Mouse (Mus musculus) forebrain, embryonic 15.5 days (tissue): Measurements from ENCODE around the gene Map7d1. TPM values are rescaled to one million over a fixed set of nuclear protein-coding genes. Genes with fewer than 3 reads are reported as not detected.

Experiments
- ATAC-seq: fragments of 200-750 bp; cut with Nextera tagmentation; replicated peaks from 2 replicates; pipeline ENCODE4 v1.8.0; 2017; ENCODE audit warnings: mild to moderate bottlenecking, moderate TSS enrichment, moderate library complexity
- H3K27ac ChIP-seq: fragments of 300-500 bp; sonication (generic); replicated peaks from 2 replicates; pipeline ENCODE4 v1.5.1; 2015; ENCODE audit warnings: mild to moderate bottlenecking, inconsistent platforms
- H3K27me3 ChIP-seq: fragments of 300-500 bp; sonication (generic); 2 replicates; pipeline ENCODE4 v1.6.1; 2015; ENCODE audit warnings: inconsistent platforms
- H3K36me3 ChIP-seq: fragments of 300-500 bp; sonication (generic); 2 replicates; pipeline ENCODE4 v1.6.1; 2015; ENCODE audit warnings: mild to moderate bottlenecking, inconsistent platforms
- H3K4me1 ChIP-seq: fragments of 300-500 bp; sonication (generic); 2 replicates; pipeline ENCODE4 v1.6.1; 2015; ENCODE audit warnings: inconsistent platforms
- H3K4me2 ChIP-seq: fragments of 300-500 bp; sonication (generic); replicated peaks from 2 replicates; pipeline ENCODE4 v1.6.1; 2015; ENCODE audit warnings: mild to moderate bottlenecking, inconsistent platforms
- H3K4me3 ChIP-seq: fragments of 300-500 bp; sonication (generic); 2 replicates; pipeline ENCODE4 v1.5.1; 2015; ENCODE audit warnings: mild to moderate bottlenecking, inconsistent platforms
- H3K9ac ChIP-seq: fragments of 300-500 bp; sonication (generic); replicated peaks from 2 replicates; pipeline ENCODE4 v1.6.1; 2015; ENCODE audit warnings: mild to moderate bottlenecking, inconsistent platforms
- H3K9me3 ChIP-seq: fragments of 300-500 bp; sonication (generic); 2 replicates; pipeline ENCODE4 v1.6.1; 2016; ENCODE audit warnings: inconsistent platforms
- WGBS: fragments of 180-500 bp; shearing (Covaris S2); methylation state at CpG from one replicate; pipeline ENCODE4 v1.1.7; 2015; ENCODE audit warnings: mixed read lengths; 5-methylcytosine and 5-hydroxymethylcytosine counted together
- polyA plus RNA-seq: library from polyadenylated mRNA; unstranded; fragments of >200 nt; fragmentation: Nextera tagmentation; extraction: Ambion mirVana; gene quantifications from 2 replicates; pipeline ENCODE4 v1.2.1, GENCODE M21; 2015

Gene Map7d1
- polyA plus RNA-seq, 1 experiment from 2014 or later = 76.8 TPM

GRCm38 (mm10) chr4:126261675-126262074 lies 5.5 kb upstream of the Map7d1 start:
- Histone ChIP-seq H3K4me3 (peak overlapping the region; percentile 71; the same call in 1 of the 2 replicates), H3K4me2 (no peak overlapping the region), H3K9me3 (no peaks in the 10 kb centered on the region), H3K4me1 (peaks cover 40% of the 10 kb centered on the region), H3K9ac (no peak overlapping the region), H3K27me3 (no peaks in the 10 kb centered on the region), H3K27ac (no peak overlapping the region), H3K36me3 (no peaks in the 10 kb centered on the region; the same call in 1 of the 2 replicates)
- ATAC-seq = 0 out of 2 replicates have a peak, but pooled peaks have one; percentile 0
- WGBS = 43% methylated on average over 7 of the region's 7 CpGs

DNA sequence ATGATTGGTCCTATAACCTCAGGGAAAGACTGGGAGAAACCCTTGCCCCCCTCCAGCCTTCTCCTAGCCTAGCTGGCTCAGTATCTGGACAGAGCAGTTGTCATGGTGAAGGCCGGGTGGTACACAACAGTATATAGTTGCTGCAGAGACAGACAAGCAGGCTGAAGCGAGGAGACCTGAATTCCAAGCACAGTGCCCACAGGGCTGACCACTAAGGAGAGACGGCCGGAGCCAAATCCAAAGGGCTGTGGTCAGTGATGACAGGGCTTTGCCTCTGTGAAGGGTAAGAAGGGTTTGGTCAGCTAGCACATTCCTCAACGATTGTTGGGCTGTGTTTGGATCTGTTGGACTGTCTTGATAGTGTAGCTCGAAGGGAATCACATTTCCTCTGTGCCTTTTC lies 5.1 kb upstream of the Map7d1 start:
- Histone ChIP-seq H3K27ac (no peak overlapping the region), H3K4me3 (no peak overlapping the region), H3K27me3 (no peaks in the 10 kb centered on the region), H3K9me3 (no peaks in the 10 kb centered on the region), H3K36me3 (no peaks in the 10 kb centered on the region; the same call in 1 of the 2 replicates), H3K4me2 (no peak overlapping the region), H3K9ac (no peak overlapping the region), H3K4me1 (peaks cover 36% of the 10 kb centered on the region)
- 77% methylated on average over 6 of the region's 6 CpGs for WGBS
- no peak for ATAC-seq

DNA sequence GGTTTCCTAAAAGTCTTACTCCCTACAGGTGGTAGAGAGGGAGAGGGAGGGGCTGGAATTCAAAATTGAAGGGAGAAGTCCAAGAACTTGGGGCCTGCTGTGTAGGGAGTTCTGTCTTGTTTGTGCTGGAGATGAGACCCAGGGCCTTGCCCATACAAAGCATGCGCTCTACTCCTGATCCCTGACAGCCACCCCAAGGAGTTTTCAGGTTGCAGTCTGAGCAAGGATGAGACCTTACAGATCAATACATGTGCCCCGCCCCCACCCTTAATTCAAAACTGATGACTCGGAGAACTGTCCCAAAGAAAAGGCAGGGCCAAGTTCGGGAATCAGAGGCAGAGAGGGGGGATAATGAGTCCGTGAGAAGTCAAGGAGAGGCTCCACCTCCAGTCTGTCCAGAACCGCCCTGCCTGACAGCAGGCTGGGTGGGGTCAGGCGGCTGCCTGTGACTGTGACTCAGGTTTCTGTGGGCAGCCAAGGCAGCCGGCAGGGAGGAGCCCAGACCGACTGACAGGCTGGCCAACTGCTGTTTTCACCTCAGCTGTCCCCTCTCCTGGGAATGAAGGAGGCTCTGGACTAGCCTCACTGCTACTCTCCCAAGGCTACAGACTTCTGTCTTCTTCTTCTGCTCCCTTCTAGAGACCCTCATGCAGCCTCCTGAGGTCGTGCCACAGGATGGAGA lies 4.5 kb upstream of the Map7d1 start:
- no peak overlapping the region; the same call in 1 of the 2 replicates for H3K27ac ChIP-seq
- no peaks in the 10 kb centered on the region; the same call in 1 of the 2 replicates for H3K36me3 ChIP-seq
- H3K9me3 ChIP-seq = no peaks in the 10 kb centered on the region
- no peak overlapping the region for H3K4me2 ChIP-seq
- ATAC-seq = no peak
- peaks cover 36% of the 10 kb centered on the region for H3K4me1 ChIP-seq
- 13% methylated on average over 10 of the region's 10 CpGs for WGBS
- no peak overlapping the region for H3K4me3 ChIP-seq
- no peaks in the 10 kb centered on the region for H3K27me3 ChIP-seq
- H3K9ac ChIP-seq = no peak overlapping the region

GRCm38 (mm10) chr4:126259523-126260160 lies 3.5 kb upstream of the Map7d1 start:
- no peak for ATAC-seq
- no peaks in the 10 kb centered on the region for H3K27me3 ChIP-seq
- peak overlapping the region; percentile 1; the same call in 1 of the 2 replicates for H3K4me2 ChIP-seq
- no peaks in the 10 kb centered on the region for H3K9me3 ChIP-seq
- peaks cover 36% of the 10 kb centered on the region for H3K4me1 ChIP-seq
- H3K27ac ChIP-seq = peak overlapping the region; percentile 24; the same call in 1 of the 2 replicates
- H3K9ac ChIP-seq = no peak overlapping the region
- H3K36me3 ChIP-seq = no peaks in the 10 kb centered on the region
- no peak overlapping the region for H3K4me3 ChIP-seq
- WGBS = 3% methylated on average over 15 of the region's 15 CpGs

GRCm38 (mm10) chr4:126259063-126259462 lies 2.9 kb upstream of the Map7d1 start:
- no peak for ATAC-seq
- Histone ChIP-seq H3K9me3 (no peaks in the 10 kb centered on the region), H3K27ac (no peak overlapping the region; the same call in 1 of the 2 replicates), H3K4me3 (no peak overlapping the region), H3K4me1 (peaks cover 42% of the 10 kb centered on the region), H3K27me3 (no peaks in the 10 kb centered on the region), H3K4me2 (no peak overlapping the region), H3K36me3 (no peaks in the 10 kb centered on the region), H3K9ac (no peak overlapping the region)
- WGBS = 17% methylated on average over 3 of the region's 3 CpGs

DNA sequence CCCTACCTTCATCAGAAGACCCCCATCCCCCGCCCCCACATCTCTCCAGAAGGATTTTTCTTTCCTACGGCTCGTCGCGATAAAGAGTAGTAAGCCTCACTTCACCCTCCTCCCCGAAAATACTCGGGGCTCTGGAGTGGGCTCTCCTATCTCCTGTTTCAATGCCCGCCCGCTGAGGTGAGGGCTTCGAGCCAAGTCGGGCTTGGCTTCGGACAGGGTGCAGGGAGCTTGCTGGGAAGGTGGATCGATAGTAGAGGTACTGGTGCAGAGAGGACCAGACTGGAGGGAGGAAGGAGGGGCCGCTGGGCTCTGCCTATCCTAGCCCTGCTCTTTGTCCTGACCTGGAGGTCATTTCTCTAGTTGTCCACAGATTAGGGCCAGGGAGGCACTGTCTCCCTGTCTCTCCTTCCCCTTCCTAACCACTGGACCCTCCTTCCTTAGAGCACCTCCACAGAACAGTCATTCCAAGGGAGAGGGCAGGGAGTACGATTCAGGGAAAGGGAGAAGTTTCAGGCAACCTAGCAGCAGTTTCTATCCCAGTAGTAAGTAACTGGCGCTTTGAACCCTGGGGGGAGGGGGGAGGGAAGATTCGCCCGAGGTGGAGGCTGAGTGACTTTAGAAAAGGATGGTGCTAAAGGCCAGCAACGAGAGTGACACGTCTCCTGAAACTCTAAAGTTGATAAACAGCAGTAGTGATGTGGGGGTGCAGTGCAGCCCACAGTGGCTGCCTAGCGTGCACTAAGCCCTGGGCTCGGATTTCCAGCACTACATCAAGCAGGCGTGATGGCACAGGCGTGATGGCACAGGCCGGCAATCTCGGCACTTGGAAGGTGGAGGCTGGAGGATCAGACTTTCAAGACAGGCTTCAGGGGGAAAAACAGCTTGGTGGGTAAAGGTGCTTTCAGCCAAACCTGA lies 1.1 kb upstream of the Map7d1 start:
- WGBS = 5% methylated on average over 26 of the region's 26 CpGs
- peak overlapping the region; percentile 99 for H3K4me3 ChIP-seq
- no peaks in the 10 kb centered on the region for H3K27me3 ChIP-seq
- peak overlapping the region; percentile 99 for H3K9ac ChIP-seq
- ATAC-seq = no peak
- H3K36me3 ChIP-seq = no peaks in the 10 kb centered on the region
- peak overlapping the region; percentile 97 for H3K4me2 ChIP-seq
- peak overlapping the region; percentile 94 for H3K27ac ChIP-seq
- no peaks in the 10 kb centered on the region for H3K9me3 ChIP-seq
- peaks cover 51% of the 10 kb centered on the region for H3K4me1 ChIP-seq

DNA sequence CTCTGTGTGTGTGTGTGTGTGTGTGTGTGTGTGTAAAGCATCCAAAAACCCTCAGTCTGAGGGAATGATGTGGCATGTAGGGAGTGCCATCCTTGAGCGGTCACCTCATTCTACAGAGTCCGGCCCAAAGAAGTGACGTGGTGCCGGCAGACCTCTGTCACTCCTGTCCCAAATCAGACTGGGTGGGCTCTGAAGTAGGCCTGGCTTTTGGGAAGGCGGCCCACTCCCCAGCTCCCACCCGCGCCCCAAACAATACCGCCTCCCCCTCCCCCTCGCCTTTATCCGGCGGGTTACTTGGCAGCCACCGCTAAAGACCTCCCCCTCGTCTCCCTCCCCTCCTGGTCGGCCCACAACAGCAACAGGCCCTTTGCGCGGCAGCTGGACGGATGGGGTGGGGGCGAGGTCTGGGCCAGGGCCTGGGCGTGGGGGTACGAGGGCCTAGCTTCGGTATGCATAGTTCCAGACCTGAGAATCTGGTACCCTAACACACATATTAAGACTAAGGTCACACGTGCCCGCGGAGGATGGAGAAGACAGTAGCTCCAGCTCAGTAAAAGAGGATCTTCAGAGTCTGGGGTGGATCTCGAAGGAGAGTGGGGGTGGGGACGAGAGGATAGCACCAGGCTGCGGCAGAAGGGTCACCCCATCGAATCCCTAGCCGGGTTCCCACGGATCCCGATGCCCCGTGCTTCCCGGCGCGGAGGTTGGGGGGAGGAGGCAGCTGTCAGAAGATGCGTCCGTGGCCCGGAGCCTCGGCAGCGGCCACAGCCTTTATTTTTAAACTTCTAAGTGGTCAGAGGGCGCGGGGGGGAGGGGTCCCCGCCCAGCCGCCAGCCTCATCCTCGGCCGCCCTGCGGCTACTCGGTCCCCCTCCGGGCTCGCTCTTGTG lies 786 bp downstream of the Map7d1 start:
- H3K4me1 ChIP-seq = peaks cover 68% of the 10 kb centered on the region

GRCm38 (mm10) chr4:126254315-126255112 lies 1.6 kb downstream of the Map7d1 start:
- Histone ChIP-seq H3K9me3 (no peaks in the 10 kb centered on the region), H3K36me3 (no peaks in the 10 kb centered on the region), H3K27me3 (no peaks in the 10 kb centered on the region), H3K4me1 (peaks cover 66% of the 10 kb centered on the region), H3K4me3 (peak overlapping the region; percentile 99), H3K4me2 (peak overlapping the region; percentile 97), H3K9ac (peak overlapping the region; percentile 99), H3K27ac (peak overlapping the region; percentile 94)
- WGBS = 14% methylated on average over 9 of the region's 9 CpGs
- ATAC-seq = peak; percentile 32

More for the DNA sequence above, 786 bp downstream of the Map7d1 start:
- Histone ChIP-seq H3K4me3 (peak overlapping the region; percentile 99), H3K27ac (peak overlapping the region; percentile 94), H3K4me2 (peak overlapping the region; percentile 97), H3K27me3 (no peaks in the 10 kb centered on the region), H3K9me3 (no peaks in the 10 kb centered on the region), H3K9ac (peak overlapping the region; percentile 99), H3K36me3 (no peaks in the 10 kb centered on the region)
- under 1% methylated on average over 50 of the region's 50 CpGs for WGBS
- peak; percentile 38 for ATAC-seq

DNA sequence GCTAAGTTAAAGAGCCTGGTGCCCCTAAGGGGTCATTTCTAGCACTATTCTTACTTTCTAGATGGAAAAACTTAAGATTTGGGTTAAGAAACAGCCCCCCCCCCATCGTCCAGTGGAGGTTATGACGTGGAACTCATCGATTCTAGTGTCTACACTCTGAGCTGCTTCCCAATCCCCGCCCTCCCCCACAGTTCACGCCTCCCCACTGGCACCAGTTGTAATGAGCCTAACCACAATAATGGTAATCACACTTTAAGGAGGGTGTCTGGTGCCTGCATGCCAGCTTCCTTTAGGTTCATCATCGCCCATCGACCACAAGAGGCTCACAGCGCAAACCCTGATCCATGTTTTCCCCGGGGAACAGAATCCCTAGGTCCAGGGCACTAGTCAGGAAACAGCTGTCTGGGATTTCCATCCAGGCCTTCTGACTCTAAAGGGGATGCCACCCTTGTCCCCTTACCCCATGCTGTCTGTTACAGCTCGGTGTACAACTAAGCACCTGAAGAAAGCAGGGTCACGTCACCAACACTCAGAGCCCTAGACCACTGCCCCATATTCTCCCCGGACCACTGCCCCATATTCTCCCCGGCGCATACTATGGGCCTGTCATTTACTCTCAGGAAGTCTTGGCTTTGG lies 2.4 kb downstream of the Map7d1 start:
- peak overlapping the region; percentile 97 for H3K4me2 ChIP-seq
- no peaks in the 10 kb centered on the region for H3K27me3 ChIP-seq
- H3K4me3 ChIP-seq = peak overlapping the region; percentile 99
- ATAC-seq = no peak
- peak overlapping the region; percentile 94; the same call in 1 of the 2 replicates for H3K27ac ChIP-seq
- H3K36me3 ChIP-seq = no peaks in the 10 kb centered on the region
- WGBS = 61% methylated on average over 14 of the region's 14 CpGs
- peaks cover 70% of the 10 kb centered on the region for H3K4me1 ChIP-seq
- H3K9ac ChIP-seq = peak overlapping the region; percentile 99
- H3K9me3 ChIP-seq = no peaks in the 10 kb centered on the region
